12 mouse cellular contexts compared by ENCODE assay signal in genomic region chr11:38938124-38938883, GRCm38 (mm10).
DNase-seq lines count a peak whose midpoint lies in the region; TF ChIP-seq lines count a peak whose summit lies in the region.
"Had no signal": no experiment of that assay in that cellular context is flagged by ENCODE, and none has a peak within 500 bp of the region (broad histone marks: within the 10 kb centered on the region; RNA-seq: fewer than 3 reads in every experiment).

No protein-coding gene starts in this region.

- H3K27ac ChIP-seq in cortical plate, adult 2 months (ENCODE audit: insufficient read depth, low read length): no peak overlapping the region
- H3K27ac ChIP-seq: embryonic facial prominence, embryonic 15.5 days; heart, embryonic 15.5 days; limb, embryonic 13.5 days had no signal

- no peaks in the 10 kb centered on the region for H3K4me1 ChIP-seq in cortical plate, adult 2 months (ENCODE audit: control insufficient read depth, insufficient read depth, low read length)
- H3K4me1 ChIP-seq: embryonic facial prominence, embryonic 15.5 days; heart, embryonic 15.5 days; limb, embryonic 13.5 days had no signal

- no peak overlapping the region for H3K4me3 ChIP-seq in cortical plate, adult 2 months (ENCODE audit: insufficient read depth, low read length)
- H3K4me3 ChIP-seq: embryonic facial prominence, embryonic 15.5 days; heart, embryonic 15.5 days; limb, embryonic 13.5 days had no signal

- no peak for TF ChIP-seq POLR2A in cortical plate, adult 2 months (IDR thresholded peaks at IDR 0.05; ENCODE audit: extremely low read depth, insufficient read depth, low read length)

- peak; percentile 30; the same call in 1 of the 2 replicates for TF ChIP-seq CTCF in cortical plate, adult 2 months (IDR thresholded peaks at IDR 0.05; ENCODE audit: extremely low read depth, insufficient read depth, low read length)

- DNase-seq in cerebellum, postnatal 14 days: peak; percentile 6 to 29
- DNase-seq in cerebellum, adult 8-10 months: no peak
- peak; percentile 4 to 49 for DNase-seq in layer of hippocampus, postnatal 14 days (ENCODE audit: low spot score in 2 of 2)
- DNase-seq in layer of hippocampus, postnatal 36 days: no peak
- peak; percentile 1 to 2 for DNase-seq in kidney, postnatal 4 days
- no peak for DNase-seq in heart, adult 8-10 months (ENCODE audit: low spot score)
- no peak for DNase-seq in spleen, adult 12 weeks (ENCODE audit: low spot score)
- DNase-seq: B cell, adult 2 months had no signal

Comparison
In these comparisons a context has a peak if more than half of its experiments do, and no peak if none do; other contexts are left out.
1. DNase-seq: peak in cerebellum, postnatal 14 days (2 of 2), layer of hippocampus, postnatal 14 days (2 of 2) and kidney, postnatal 4 days (2 of 2); none in cerebellum, adult 8-10 months (single experiment), layer of hippocampus, postnatal 36 days (0 of 2), heart, adult 8-10 months (single experiment) and spleen, adult 12 weeks (single experiment).